Mouse (Mus musculus): ENCODE results near the gene Dvl3. TPM values are rescaled to one million over a fixed set of nuclear protein-coding genes. Genes with fewer than 3 reads are reported as not detected.

Dvl3 gene
- polyA plus RNA-seq, 1 experiment, result not detected

DNA sequence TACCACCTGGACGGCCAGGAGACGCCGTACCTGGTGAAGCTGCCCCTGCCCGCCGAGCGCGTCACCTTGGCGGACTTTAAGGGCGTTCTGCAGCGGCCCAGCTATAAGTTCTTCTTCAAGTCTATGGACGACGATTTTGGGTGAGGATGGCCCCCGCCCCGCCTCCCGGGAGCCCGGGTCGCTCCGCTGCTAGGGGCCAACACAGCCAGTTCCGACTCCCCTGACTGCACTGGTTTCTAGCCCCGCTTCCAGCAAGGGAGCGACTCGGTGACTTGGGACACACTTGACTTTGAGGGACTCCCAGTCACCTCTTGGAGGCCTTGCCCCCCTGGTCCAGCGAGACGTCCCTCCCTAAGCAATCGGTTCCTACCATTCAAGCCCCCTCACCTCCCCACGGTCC, 434 bp downstream of the Dvl3 start:
- peak overlapping the region; percentile 17 for H3K27ac ChIP-seq (ENCODE audit: insufficient read depth, low read depth, low read length)
- peaks cover 16% of the 10 kb centered on the region for H3K4me1 ChIP-seq (ENCODE audit: control insufficient read depth, insufficient read depth, low read length)
- TF ChIP-seq CTCF (IDR thresholded peaks at IDR 0.05; ENCODE audit: insufficient read depth, low read depth, low read length) (no peak), POLR2A (IDR thresholded peaks at IDR 0.05; ENCODE audit: insufficient read depth, low read depth, low read length) (no peak)
- H3K4me3 ChIP-seq (ENCODE audit: insufficient read depth, low read depth, low read length), result peak overlapping the region; percentile 76
- WGBS, result 0% methylated on average over 26 of the region's 26 CpGs

DNA sequence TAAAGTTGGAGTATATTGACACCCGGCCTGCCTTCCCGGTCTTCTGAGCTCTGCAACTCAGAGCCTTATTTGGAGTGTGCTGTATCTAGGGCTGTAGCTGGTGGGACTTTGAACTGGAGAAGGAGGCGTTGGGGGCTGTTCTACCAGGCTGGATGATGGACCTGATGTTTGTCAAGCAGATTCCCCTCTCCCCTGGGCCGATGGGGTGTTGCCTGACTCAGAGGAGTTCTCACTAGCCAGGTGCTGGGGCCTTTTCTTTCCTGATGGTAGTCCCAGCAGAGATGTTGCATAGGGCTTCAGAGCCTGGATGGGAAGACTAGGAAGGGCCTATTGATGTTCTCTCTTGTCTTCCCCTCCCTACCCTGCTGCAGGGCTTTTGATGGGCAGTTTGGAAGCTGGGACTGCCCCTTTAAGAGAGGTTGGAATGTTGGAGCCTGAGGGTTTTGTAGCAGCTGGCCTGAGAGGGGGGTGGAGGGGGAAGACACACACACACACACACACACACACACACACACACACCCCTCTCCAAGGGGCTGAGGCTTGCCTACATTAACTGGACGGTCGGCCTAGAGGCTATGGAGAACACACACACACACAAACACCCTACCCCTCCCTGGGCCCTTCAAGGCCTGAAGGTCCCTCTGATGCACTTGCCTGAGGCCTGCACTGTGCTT, 1.1 kb downstream of the Dvl3 start:
- 0 out of 2 replicates have a peak overlapping the region, but pooled peaks have one; percentile 31 for H3K27ac ChIP-seq (ENCODE audit: insufficient read depth, low read depth, low read length)
- peak overlapping the region; percentile 76 for H3K4me3 ChIP-seq (ENCODE audit: insufficient read depth, low read depth, low read length)
- WGBS, result under 1% methylated on average over 6 of the region's 6 CpGs
- TF ChIP-seq POLR2A (IDR thresholded peaks at IDR 0.05; ENCODE audit: insufficient read depth, low read depth, low read length), result no peak
- no peak for TF ChIP-seq CTCF (IDR thresholded peaks at IDR 0.05; ENCODE audit: insufficient read depth, low read depth, low read length)
- H3K4me1 ChIP-seq (ENCODE audit: control insufficient read depth, insufficient read depth, low read length), result peaks cover 16% of the 10 kb centered on the region

DNA sequence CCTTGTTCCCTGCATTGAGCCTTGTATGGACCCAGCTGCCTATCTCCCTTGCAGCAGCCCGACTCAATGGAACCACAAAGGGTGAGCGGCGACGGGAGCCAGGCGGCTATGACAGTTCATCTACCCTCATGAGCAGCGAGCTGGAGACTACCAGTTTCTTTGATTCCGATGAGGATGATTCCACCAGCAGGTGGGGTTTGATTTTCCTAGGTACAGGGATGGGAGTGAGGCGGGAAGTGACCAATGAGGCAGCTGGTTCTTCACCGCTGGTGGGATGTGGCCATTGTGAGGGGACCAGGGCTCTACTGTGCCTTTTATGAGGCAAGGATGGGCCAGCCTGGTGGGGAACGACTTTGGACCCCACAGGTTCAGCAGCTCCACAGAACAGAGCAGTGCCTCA, 7.1 kb downstream of the Dvl3 start:
- Histone ChIP-seq H3K4me1 (ENCODE audit: control insufficient read depth, insufficient read depth, low read length) (peaks cover 10% of the 10 kb centered on the region), H3K27ac (ENCODE audit: insufficient read depth, low read depth, low read length) (no peak overlapping the region), H3K4me3 (ENCODE audit: insufficient read depth, low read depth, low read length) (no peak overlapping the region)
- 79% methylated on average over 10 of the region's 10 CpGs for WGBS
- TF ChIP-seq CTCF (IDR thresholded peaks at IDR 0.05; ENCODE audit: insufficient read depth, low read depth, low read length) (no peak), POLR2A (IDR thresholded peaks at IDR 0.05; ENCODE audit: insufficient read depth, low read depth, low read length) (no peak)

- 67% methylated on average over 5 of the region's 5 CpGs for WGBS
- Histone ChIP-seq H3K27ac (ENCODE audit: insufficient read depth, low read depth, low read length) (no peak overlapping the region), H3K4me1 (ENCODE audit: control insufficient read depth, insufficient read depth, low read length) (peaks cover 4% of the 10 kb centered on the region), H3K4me3 (ENCODE audit: insufficient read depth, low read depth, low read length) (no peak overlapping the region)
- TF ChIP-seq CTCF (IDR thresholded peaks at IDR 0.05; ENCODE audit: insufficient read depth, low read depth, low read length) (no peak), POLR2A (IDR thresholded peaks at IDR 0.05; ENCODE audit: insufficient read depth, low read depth, low read length) (no peak)
Observed at GRCm38 (mm10) chr16:20528779-20529178, 12.0 kb downstream of the Dvl3 start.

- 18% methylated on average over 1 of the region's 1 CpGs for WGBS
- no peak overlapping the region for H3K4me3 ChIP-seq (ENCODE audit: insufficient read depth, low read depth, low read length)
- H3K27ac ChIP-seq (ENCODE audit: insufficient read depth, low read depth, low read length), result no peak overlapping the region
- peaks cover 4% of the 10 kb centered on the region for H3K4me1 ChIP-seq (ENCODE audit: control insufficient read depth, insufficient read depth, low read length)
- TF ChIP-seq POLR2A (IDR thresholded peaks at IDR 0.05; ENCODE audit: insufficient read depth, low read depth, low read length), result no peak
- no peak for TF ChIP-seq CTCF (IDR thresholded peaks at IDR 0.05; ENCODE audit: insufficient read depth, low read depth, low read length)
Observed at GRCm38 (mm10) chr16:20529375-20529774, 12.6 kb downstream of the Dvl3 start.

DNA sequence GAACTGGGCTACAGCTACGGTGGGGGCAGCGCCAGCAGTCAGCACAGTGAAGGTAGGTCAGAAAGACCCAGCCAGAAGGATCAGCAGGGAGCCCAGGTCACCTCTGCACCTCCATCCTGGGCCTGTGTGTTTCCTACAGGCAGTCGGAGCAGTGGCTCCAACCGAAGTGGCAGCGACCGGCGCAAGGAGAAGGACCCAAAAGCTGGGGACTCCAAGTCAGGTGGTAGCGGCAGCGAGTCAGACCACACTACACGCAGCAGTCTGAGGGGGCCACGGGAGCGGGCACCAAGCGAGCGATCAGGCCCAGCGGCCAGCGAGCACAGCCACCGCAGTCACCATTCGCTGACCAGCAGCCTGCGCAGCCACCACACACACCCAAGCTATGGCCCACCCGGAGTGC, 14.2 kb downstream of the Dvl3 start:
- peaks cover 4% of the 10 kb centered on the region for H3K4me1 ChIP-seq (ENCODE audit: control insufficient read depth, insufficient read depth, low read length)
- no peak for TF ChIP-seq POLR2A (IDR thresholded peaks at IDR 0.05; ENCODE audit: insufficient read depth, low read depth, low read length)
- no peak for TF ChIP-seq CTCF (IDR thresholded peaks at IDR 0.05; ENCODE audit: insufficient read depth, low read depth, low read length)
- 96% methylated on average over 20 of the region's 20 CpGs for WGBS
- H3K27ac ChIP-seq (ENCODE audit: insufficient read depth, low read depth, low read length), result no peak overlapping the region
- H3K4me3 ChIP-seq (ENCODE audit: insufficient read depth, low read depth, low read length), result no peak overlapping the region

DNA sequence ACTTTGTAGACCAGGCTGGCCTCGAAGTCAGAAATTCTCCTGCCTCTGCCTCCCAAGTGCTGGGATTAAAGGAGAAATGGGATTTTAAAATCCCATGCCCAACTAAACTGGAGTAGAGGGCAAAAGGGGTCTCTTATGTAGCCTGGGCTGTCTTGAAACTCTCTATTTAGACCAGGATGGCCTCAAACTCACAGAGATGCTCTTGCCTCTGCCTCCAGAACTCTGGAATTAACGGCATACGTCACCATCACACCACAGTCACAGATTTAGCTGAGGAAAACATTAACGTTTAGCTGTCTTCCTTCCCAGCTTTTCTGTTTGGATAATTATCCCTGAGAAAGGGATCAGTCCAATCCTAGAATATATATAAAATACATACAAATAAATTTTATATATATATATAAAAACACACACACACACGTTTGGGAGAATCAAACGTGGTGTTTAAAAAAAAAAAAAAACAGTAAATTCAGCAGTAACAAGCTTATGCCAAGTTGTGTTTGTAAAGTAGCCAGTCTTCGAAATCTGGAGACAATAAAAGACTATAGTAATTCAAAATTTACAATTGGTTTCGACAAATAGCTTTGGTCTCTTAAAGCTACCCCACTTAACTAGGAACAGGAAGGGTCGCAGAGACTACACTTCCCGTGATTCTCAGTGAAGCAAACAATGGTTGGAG, 18.0 kb downstream of the Dvl3 start:
- no peak for TF ChIP-seq CTCF (IDR thresholded peaks at IDR 0.05; ENCODE audit: insufficient read depth, low read depth, low read length)
- TF ChIP-seq POLR2A (IDR thresholded peaks at IDR 0.05; ENCODE audit: insufficient read depth, low read depth, low read length), result no peak
- Histone ChIP-seq H3K27ac (ENCODE audit: insufficient read depth, low read depth, low read length) (no peak overlapping the region), H3K4me1 (ENCODE audit: control insufficient read depth, insufficient read depth, low read length) (peaks cover 14% of the 10 kb centered on the region), H3K4me3 (ENCODE audit: insufficient read depth, low read depth, low read length) (no peak overlapping the region)
- 38% methylated on average over 10 of the region's 10 CpGs for WGBS

- peaks cover 14% of the 10 kb centered on the region for H3K4me1 ChIP-seq (ENCODE audit: control insufficient read depth, insufficient read depth, low read length)
- under 1% methylated on average over 52 of the region's 52 CpGs for WGBS
Observed at GRCm38 (mm10) chr16:20535296-20536080, 18.7 kb downstream of the Dvl3 start, which contains the start of gene Ap2m1. TSS of gene Ap2m1 (plus strand) at chr16:20535478.

More at GRCm38 (mm10) chr16:20535296-20536080, 18.7 kb downstream of the Dvl3 start, which contains the start of gene Ap2m1:
- peak within 1 kb of the TSS; percentile 76 for H3K27ac ChIP-seq (ENCODE audit: insufficient read depth, low read depth, low read length)
- TF ChIP-seq POLR2A (IDR thresholded peaks at IDR 0.05; ENCODE audit: insufficient read depth, low read depth, low read length), result peak; percentile 78
- TF ChIP-seq CTCF (IDR thresholded peaks at IDR 0.05; ENCODE audit: insufficient read depth, low read depth, low read length), result no peak
- H3K4me3 ChIP-seq (ENCODE audit: insufficient read depth, low read depth, low read length), result peak within 1 kb of the TSS; percentile 66
